Mouse (Mus musculus) liver, embryonic 14.5 days (tissue): Measurements from ENCODE around the gene Nfatc4. TPM values are rescaled to one million over a fixed set of nuclear protein-coding genes. Genes with fewer than 3 reads are reported as not detected.

ENCODE experiments used
- ATAC-seq: fragments of 200-750 bp; cut with Nextera tagmentation; 2 replicates; pipeline ENCODE4 v1.8.0; 2017; ENCODE audit warnings: moderate number of reproducible peaks, mild to moderate bottlenecking, moderate library complexity; ENCODE audit not compliant: insufficient read depth
- DNase-seq, 3 experiments: peaks; one replicate each; pipeline ENCODE4 v3.0.0-alpha.2; 2012 to 2013; ENCODE audit warnings: low read depth in 3 of 3, low spot score in 3 of 3
- H3K27ac ChIP-seq: fragments of 300-500 bp; sonication (generic); 2 replicates; pipeline ENCODE4 v1.5.1; 2014; ENCODE audit warnings: moderate library complexity, mild to moderate bottlenecking, control low read depth, inconsistent platforms
- H3K27me3 ChIP-seq: fragments of 300-500 bp; sonication (generic); 2 replicates; pipeline ENCODE4 v1.6.1; 2014; ENCODE audit warnings: mild to moderate bottlenecking, low read length, moderate library complexity; ENCODE audit not compliant: control insufficient read depth, insufficient read depth
- H3K36me3 ChIP-seq: fragments of 300-500 bp; sonication (generic); replicated peaks from 2 replicates; pipeline ENCODE4 v1.6.1; 2014; ENCODE audit warnings: low read depth; ENCODE audit not compliant: control insufficient read depth, insufficient read depth
- H3K4me1 ChIP-seq, 2 experiments: fragments of 200-500 bp in 1 of 2; fragments of 300-500 bp in 1 of 2; sonication (generic) in 1 of 2; replicated peaks; 2 replicates each; pipeline ENCODE4 v1.6.1; 2012 to 2014; ENCODE audit warnings: antibody characterized with exemption in 1 of 2, inconsistent platforms in 1 of 2, low read length in 1 of 2; ENCODE audit not compliant: control insufficient read depth in 2 of 2, insufficient read depth in 2 of 2
- H3K4me2 ChIP-seq: fragments of 300-500 bp; sonication (generic); 2 replicates; pipeline ENCODE4 v1.6.1; 2014; ENCODE audit warnings: low read depth, mild to moderate bottlenecking, control low read depth, moderate library complexity
- H3K4me3 ChIP-seq, 2 experiments: fragments of 200-500 bp in 1 of 2; fragments of 300-500 bp in 1 of 2; sonication (generic) in 1 of 2; 2 replicates each; pipeline ENCODE4 v1.5.1; 2012 to 2014; ENCODE audit warnings: low read depth in 2 of 2, low read length in 2 of 2, mild to moderate bottlenecking in 2 of 2, control low read depth in 1 of 2, inconsistent platforms in 1 of 2, moderate library complexity in 1 of 2; ENCODE audit not compliant: insufficient read depth in 1 of 2
- H3K9ac ChIP-seq: fragments of 300-500 bp; sonication (generic); replicated peaks from 2 replicates; pipeline ENCODE4 v1.6.1; 2014; ENCODE audit warnings: mild to moderate bottlenecking, control low read depth, moderate library complexity
- H3K9me3 ChIP-seq: fragments of 300-500 bp; sonication (generic); 2 replicates; pipeline ENCODE4 v1.6.1; 2016; ENCODE audit warnings: low read length, mixed read lengths; ENCODE audit not compliant: control insufficient read depth
- CTCF ChIP-seq: IDR thresholded peaks from 2 replicates; pipeline ENCODE4 v1.5.1; 2016; ENCODE audit warnings: antibody characterized with exemption, low read depth, control low read depth
- EP300 ChIP-seq: IDR thresholded peaks from 2 replicates; pipeline ENCODE4 v1.6.1; 2016; ENCODE audit warnings: antibody characterized with exemption, low read depth
- WGBS: fragments of 180-500 bp; shearing (Covaris S2); extraction: QIAGEN DNeasy Blood & Tissue Kit; methylation state at CpG from one replicate; pipeline ENCODE4 v1.1.7; 2014; ENCODE audit not compliant: insufficient replicate concordance; 5-methylcytosine and 5-hydroxymethylcytosine counted together
- polyA plus RNA-seq, 2 experiments: library from polyadenylated mRNA; depleted of rRNA in 1 of 2; stranded (reverse) in 1 of 2; unstranded in 1 of 2; fragments of >200 nt; fragmentation: Nextera tagmentation in 1 of 2; extraction: Ambion mirVana in 1 of 2; gene quantifications; 2 replicates each; pipeline versions ENCODE4 v1.2.1 to v1.2.3; 2012 to 2014

Gene Nfatc4
- polyA plus RNA-seq (2012; rRNA removed) (0.89 and 1.0 TPM in 2 replicates), polyA plus RNA-seq (2014; fragmentation: Nextera tagmentation; extraction: Ambion mirVana) (0.33 and 0.66 TPM in 2 replicates)

DNA sequence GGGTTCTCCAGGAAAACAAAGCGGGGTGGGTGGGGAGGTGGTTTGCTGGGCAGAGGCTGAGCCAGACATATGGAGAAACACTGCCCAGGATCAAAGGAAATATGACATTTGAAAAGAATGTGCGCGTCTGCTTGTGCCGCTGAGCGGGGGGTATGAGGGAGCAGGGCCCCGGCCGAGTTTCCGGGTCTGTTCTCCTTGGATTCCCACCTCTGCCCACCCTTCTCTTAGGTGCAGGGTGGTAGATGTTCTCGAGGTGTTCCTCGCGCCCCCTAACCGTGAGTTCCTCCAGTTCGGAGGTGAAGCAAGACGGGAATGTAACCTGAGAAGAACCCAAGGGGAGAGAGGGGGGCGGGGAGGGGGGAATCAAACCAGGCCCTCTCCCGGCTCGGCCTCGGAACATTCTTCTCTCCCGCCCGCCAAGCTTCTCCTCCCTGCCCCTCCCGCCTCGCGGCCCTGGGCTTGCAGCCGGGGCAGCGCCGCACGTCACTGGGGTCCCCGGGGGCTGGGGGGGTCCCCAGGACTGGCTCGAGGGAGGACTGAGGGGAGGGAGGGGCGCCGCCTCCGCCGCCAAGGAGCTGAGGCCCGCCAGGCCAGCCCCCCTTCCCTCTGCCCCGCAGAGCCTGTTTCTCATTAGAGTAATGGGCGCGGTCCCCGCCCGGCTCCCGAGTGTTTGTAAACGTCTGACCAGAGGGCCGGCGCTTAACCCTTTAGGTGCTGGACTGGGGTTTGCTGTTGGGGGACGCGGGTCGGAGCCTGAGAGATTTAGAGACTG lies at the start of gene Nfatc4:
Gene Nfatc4 (plus strand): TSS at position 154 of the 772 bp plus-strand sequence.
- TF ChIP-seq CTCF (no peak), EP300 (no peak)
- H3K4me1 ChIP-seq: peaks cover 0 to 3% of the 10 kb centered on the region in 2 experiments; a peak in 2 of 4 replicates
- peaks cover 53% of the 10 kb centered on the region for H3K27me3 ChIP-seq
- no peaks in the 10 kb centered on the region for H3K9me3 ChIP-seq
- under 1% methylated on average over 46 of the region's 46 CpGs for WGBS
- peak within 1 kb of the TSS; percentile 71 for H3K4me2 ChIP-seq
- peak; percentile 27; the same call in 1 of the 2 replicates for ATAC-seq
- DNase-seq: no peak
- peak within 1 kb of the TSS; percentile 38 to 53 for H3K4me3 ChIP-seq
- no peak within 1 kb of the TSS for H3K27ac ChIP-seq
- H3K36me3 ChIP-seq: no peaks in the 10 kb centered on the region
- H3K9ac ChIP-seq: peak within 1 kb of the TSS; percentile 24; the same call in 1 of the 2 replicates

- ATAC-seq (no peak), DNase-seq (no peak)
- 42% methylated on average over 7 of the region's 7 CpGs for WGBS
- Histone ChIP-seq H3K4me3 (no peak overlapping the region), H3K4me1 (peaks cover 5 to 13% of the 10 kb centered on the region in 2 experiments; a peak in 3 of 4 replicates), H3K27ac (no peak overlapping the region), H3K9ac (no peak overlapping the region), H3K4me2 (no peak overlapping the region), H3K27me3 (no peaks in the 10 kb centered on the region), H3K9me3 (no peaks in the 10 kb centered on the region), H3K36me3 (no peaks in the 10 kb centered on the region)
- TF ChIP-seq EP300: no peak
- TF ChIP-seq CTCF: no peak
These were observed 46.2 kb upstream of the Nfatc4 start for GRCm38 (mm10) chr14:55776711-55777110.

DNA sequence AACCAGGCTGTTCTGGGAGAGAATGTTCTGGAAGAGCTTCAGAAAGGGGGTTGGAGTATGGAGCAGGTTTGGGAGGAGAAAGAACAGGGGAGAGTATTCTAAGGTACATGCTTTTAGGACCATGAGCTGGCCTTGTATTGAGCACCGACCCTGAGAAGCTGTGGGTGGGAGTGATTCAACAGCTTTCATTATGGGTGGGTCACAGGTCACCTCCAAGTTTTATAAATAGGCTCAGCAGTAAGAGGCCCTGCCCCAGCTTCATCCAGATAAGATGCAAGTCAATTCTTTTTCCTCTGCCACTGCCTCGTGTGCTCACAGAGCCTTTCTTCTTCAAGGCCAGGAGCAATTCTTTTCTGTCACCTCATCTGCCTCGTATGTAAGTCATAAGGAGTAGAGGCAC lies 45.8 kb upstream of the Nfatc4 start:
- Histone ChIP-seq H3K4me1 (peaks cover 5 to 13% of the 10 kb centered on the region in 2 experiments; a peak in 3 of 4 replicates), H3K9me3 (no peaks in the 10 kb centered on the region), H3K27me3 (no peaks in the 10 kb centered on the region; the same call in 1 of the 2 replicates), H3K4me2 (no peak overlapping the region), H3K9ac (no peak overlapping the region), H3K36me3 (no peaks in the 10 kb centered on the region), H3K4me3 (no peak overlapping the region), H3K27ac (no peak overlapping the region)
- 16% methylated on average over 3 of the region's 3 CpGs for WGBS
- DNase-seq (no peak), ATAC-seq (no peak)
- TF ChIP-seq EP300 (no peak), CTCF (no peak)

DNA sequence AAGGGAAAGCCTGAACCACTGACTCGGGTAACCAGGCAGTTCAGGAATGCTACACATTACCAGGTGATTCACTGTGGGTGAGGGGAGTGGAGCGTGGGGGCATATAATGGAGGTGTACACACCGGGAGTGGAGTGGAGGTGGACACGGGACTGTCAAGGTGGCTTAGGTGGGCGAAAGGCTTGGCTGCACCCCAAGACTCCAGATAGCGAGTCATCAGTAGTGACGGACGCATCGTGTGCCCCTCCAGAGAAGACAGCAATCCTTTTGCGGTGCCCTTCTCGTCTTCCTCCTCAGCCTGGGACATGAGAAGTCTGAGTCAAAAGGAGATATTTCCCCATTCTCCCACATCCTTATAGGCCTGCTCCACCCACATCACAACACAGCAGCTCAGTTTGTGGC lies 45.1 kb upstream of the Nfatc4 start:
- no peak for ATAC-seq
- no peak overlapping the region for H3K9ac ChIP-seq
- WGBS: 76% methylated on average over 11 of the region's 11 CpGs

DNA sequence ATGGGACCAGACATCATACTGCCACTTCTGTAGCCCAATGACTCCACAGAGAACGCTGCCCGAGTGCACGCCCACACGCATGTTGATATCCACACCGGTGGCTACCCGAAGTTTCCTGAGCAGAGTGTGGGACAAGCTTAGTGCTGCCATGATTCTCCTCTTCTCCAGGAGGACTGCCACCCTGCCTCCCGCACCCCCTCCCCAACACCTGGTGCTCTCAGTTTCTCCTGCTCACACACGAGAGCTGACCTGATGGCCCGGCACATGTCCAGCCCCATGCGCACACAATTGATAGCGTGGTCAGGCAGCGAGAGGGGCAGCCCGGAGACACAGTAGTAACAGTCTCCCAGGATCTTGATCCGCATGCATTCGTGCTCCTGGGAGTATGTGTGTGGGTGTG lies 44.3 kb upstream of the Nfatc4 start:
- no peak overlapping the region for H3K4me3 ChIP-seq
- TF ChIP-seq EP300 (no peak), CTCF (no peak)
- peaks cover 5 to 13% of the 10 kb centered on the region in 2 experiments; a peak in 3 of 4 replicates for H3K4me1 ChIP-seq
- DNase-seq (no peak), ATAC-seq (no peak)
- no peaks in the 10 kb centered on the region for H3K36me3 ChIP-seq
- H3K9ac ChIP-seq: no peak overlapping the region
- WGBS: 84% methylated on average over 15 of the region's 15 CpGs
- H3K9me3 ChIP-seq: no peaks in the 10 kb centered on the region
- H3K27ac ChIP-seq: no peak overlapping the region
- H3K27me3 ChIP-seq: peaks cover 13% of the 10 kb centered on the region
- no peak overlapping the region for H3K4me2 ChIP-seq

More for the DNA sequence above, 45.1 kb upstream of the Nfatc4 start:
- TF ChIP-seq CTCF (no peak), EP300 (no peak)
- peaks cover 5 to 13% of the 10 kb centered on the region in 2 experiments; a peak in 3 of 4 replicates for H3K4me1 ChIP-seq
- no peaks in the 10 kb centered on the region for H3K9me3 ChIP-seq
- no peaks in the 10 kb centered on the region for H3K36me3 ChIP-seq
- no peak overlapping the region for H3K27ac ChIP-seq
- no peak overlapping the region for H3K4me2 ChIP-seq
- peaks cover 6% of the 10 kb centered on the region for H3K27me3 ChIP-seq
- DNase-seq: no peak
- H3K4me3 ChIP-seq: no peak overlapping the region
